Mouse (Mus musculus) erythroblast, embryonic 14.5 days (primary cell): ENCODE data around the gene Acad10. TPM values are rescaled to one million over a fixed set of nuclear protein-coding genes. Genes with fewer than 3 reads are reported as not detected.

Experiments used
- H3K27me3 ChIP-seq: 2 replicates; pipeline ENCODE4 v1.6.1; 2012; ENCODE audit warnings: inconsistent platforms; ENCODE audit not compliant: control insufficient read depth
- H3K36me3 ChIP-seq: 2 replicates; pipeline ENCODE4 v1.6.1; 2012; ENCODE audit warnings: mild to moderate bottlenecking, inconsistent platforms; ENCODE audit not compliant: control insufficient read depth
- H3K4me1 ChIP-seq: 2 replicates; pipeline ENCODE4 v1.6.1; 2012; ENCODE audit warnings: inconsistent platforms; ENCODE audit not compliant: control insufficient read depth
- H3K4me3 ChIP-seq: replicated peaks from 2 replicates; pipeline ENCODE3; 2012; ENCODE audit warnings: moderate library complexity, mild to moderate bottlenecking, inconsistent platforms
- H3K9me3 ChIP-seq: 2 replicates; pipeline ENCODE4 v1.6.1; 2012; ENCODE audit warnings: low read length, inconsistent platforms, mixed read lengths; ENCODE audit not compliant: control insufficient read depth
- GATA1 ChIP-seq: IDR thresholded peaks from 2 replicates; pipeline ENCODE4 v1.6.1; 2012; ENCODE audit warnings: low read length, inconsistent platforms, mixed read lengths
- TAL1 ChIP-seq: IDR thresholded peaks from 3 replicates; pipeline ENCODE4 v1.6.1; 2012; ENCODE audit warnings: low read length, inconsistent platforms, mixed read lengths
- polyA plus RNA-seq: library from polyadenylated mRNA; stranded (reverse); fragments of >175 nt; gene quantifications from 2 replicates; pipeline ENCODE4 v1.2.3, GENCODE M21; 2012

Acad10 gene
- polyA plus RNA-seq, 1 experiment: 0.05 TPM

DNA sequence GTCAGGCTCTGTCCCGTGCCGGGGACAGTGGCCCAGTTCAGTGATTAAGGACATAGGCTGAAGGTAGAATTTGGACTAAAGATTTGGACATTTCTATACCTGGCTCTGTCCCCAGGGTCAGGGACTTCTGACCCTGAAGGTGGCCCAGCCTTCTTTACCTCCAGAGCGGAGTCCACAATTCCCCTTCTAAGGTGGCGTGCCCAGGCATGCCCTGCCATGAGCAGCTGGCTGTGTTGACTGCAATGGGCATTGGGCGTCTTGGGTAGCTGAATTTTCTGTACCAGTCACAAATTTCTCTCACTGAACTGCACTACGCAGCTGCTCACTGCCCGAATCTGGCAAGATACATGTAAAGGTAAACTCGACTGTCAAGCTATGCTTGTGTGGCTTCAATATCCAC lies 78.4 kb downstream of the Acad10 start:
- H3K4me1 ChIP-seq: peaks cover 22% of the 10 kb centered on the region
- H3K9me3 ChIP-seq: no peaks in the 10 kb centered on the region
- H3K4me3 ChIP-seq: no peak overlapping the region
- peaks cover 30% of the 10 kb centered on the region for H3K36me3 ChIP-seq
- TF ChIP-seq GATA1 (no peak), TAL1 (no peak)
- H3K27me3 ChIP-seq: no peaks in the 10 kb centered on the region

DNA sequence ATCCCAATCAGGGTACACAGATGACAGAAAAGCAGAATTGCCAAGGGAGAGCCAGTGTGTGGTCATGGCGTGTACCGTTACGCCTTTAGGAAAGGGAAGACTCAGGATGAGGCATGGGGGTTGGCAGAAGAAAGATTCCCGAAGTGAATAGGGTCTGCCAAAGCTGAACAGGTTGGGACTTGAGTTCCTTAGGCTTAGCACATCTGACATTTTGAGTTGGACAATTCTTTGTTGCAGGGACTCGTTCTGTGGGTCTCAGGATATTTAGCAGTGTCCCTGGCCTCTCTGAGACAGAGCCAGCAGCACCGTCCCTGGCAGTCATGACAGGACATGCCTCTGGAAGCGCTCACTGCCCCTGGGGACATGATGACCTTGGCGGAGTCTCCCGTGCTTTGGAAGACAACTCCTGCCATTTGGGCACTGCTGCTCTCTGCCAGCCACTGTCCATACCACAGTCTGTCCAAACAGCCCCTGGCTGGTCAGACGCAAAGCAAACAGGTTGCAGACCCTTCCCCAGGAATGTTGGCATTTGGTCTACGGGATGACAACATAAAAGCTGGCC lies 83.3 kb downstream of the Acad10 start:
- Histone ChIP-seq H3K4me3 (no peak overlapping the region), H3K4me1 (no peaks in the 10 kb centered on the region), H3K36me3 (peaks cover 75% of the 10 kb centered on the region), H3K9me3 (no peaks in the 10 kb centered on the region), H3K27me3 (no peaks in the 10 kb centered on the region)
- TF ChIP-seq TAL1: no peak
- TF ChIP-seq GATA1: no peak

DNA sequence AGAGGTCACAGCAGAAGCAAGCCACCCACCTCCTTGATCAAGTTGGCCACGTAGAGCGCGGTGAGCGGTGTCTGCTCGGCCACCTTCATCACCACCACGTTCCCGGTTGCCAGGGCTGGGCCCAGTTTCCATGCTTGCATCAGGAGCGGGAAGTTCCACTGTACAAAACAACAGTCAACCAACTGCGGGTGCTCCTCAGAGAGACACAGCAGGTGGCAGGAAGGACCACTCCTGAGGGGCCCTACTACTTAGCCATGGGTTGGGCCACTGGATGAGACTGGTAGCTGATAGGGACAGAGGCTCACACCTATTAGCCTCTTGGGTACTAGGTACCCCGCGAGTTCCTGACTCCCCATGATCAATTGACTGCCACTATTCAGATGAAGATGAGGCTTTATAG lies 84.4 kb downstream of the Acad10 start:
- Histone ChIP-seq H3K27me3 (no peaks in the 10 kb centered on the region), H3K36me3 (peaks cover 86% of the 10 kb centered on the region), H3K9me3 (no peaks in the 10 kb centered on the region), H3K4me3 (no peak overlapping the region), H3K4me1 (no peaks in the 10 kb centered on the region)
- no peak for TF ChIP-seq GATA1
- no peak for TF ChIP-seq TAL1

DNA sequence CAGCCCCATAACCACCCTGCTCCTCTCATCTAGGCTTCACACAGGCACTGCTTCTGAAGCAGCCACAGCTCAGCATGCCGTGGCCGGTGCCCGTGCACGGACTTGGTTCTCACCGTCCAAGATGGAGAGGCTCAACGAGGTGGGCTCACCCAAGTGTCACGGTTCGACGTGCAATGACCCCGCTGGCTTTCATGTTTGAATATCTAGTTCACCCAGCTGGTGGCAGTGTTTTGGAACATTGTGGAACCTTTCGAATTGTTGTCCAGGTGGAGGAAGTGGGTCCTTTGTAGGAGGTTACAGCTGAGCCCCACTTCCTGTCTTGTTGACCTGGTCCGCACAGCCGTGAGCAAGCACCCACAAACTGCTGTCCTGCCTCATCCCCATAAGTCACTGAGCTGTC lies 86.2 kb downstream of the Acad10 start:
- TF ChIP-seq TAL1 (no peak), GATA1 (no peak)
- H3K36me3 ChIP-seq: peaks cover 84% of the 10 kb centered on the region
- no peaks in the 10 kb centered on the region for H3K4me1 ChIP-seq
- no peaks in the 10 kb centered on the region for H3K27me3 ChIP-seq
- no peaks in the 10 kb centered on the region for H3K9me3 ChIP-seq
- no peak overlapping the region for H3K4me3 ChIP-seq

Other genes starting within 250 kb of the Acad10 start
- gene Tmem116, start 208.6 kb downstream of the Acad10 start, polyA plus RNA-seq: 0.14 TPM in 1 of 2 replicates, not detected in the other
- gene Erp29, start 208.0 kb downstream of the Acad10 start, polyA plus RNA-seq: 14.1 and 15.8 TPM in 2 replicates
- gene Adam1b, start 157.1 kb downstream of the Acad10 start, polyA plus RNA-seq: 0.03 TPM in 1 of 2 replicates, not detected in the other
- gene Adam1a, start 115.0 kb downstream of the Acad10 start, polyA plus RNA-seq: 0.01 and 0.02 TPM in 2 replicates
- gene Gm42878, start 115.0 kb downstream of the Acad10 start, polyA plus RNA-seq: 0.01 TPM in 1 of 2 replicates, not detected in the other
- 7.0 and 9.2 TPM in 2 replicates for gene Mapkapk5, start 114.6 kb downstream of the Acad10 start, polyA plus RNA-seq
- 11.0 and 12.8 TPM in 2 replicates for gene Aldh2, start 66.7 kb downstream of the Acad10 start, polyA plus RNA-seq
- gene Acad12, start 41.6 kb downstream of the Acad10 start, polyA plus RNA-seq: 0.04 and 0.06 TPM in 2 replicates
- 1.1 and 1.2 TPM in 2 replicates for gene Brap, start within 50 bp of the Acad10 start, polyA plus RNA-seq
- 11.4 and 12.2 TPM in 2 replicates for gene Atxn2, start 50.8 kb upstream of the Acad10 start, polyA plus RNA-seq
- gene Sh2b3, start 177.1 kb upstream of the Acad10 start, polyA plus RNA-seq: 1.8 and 2.0 TPM in 2 replicates
- 0.16 and 0.17 TPM in 2 replicates for gene Pheta1, start 188.5 kb upstream of the Acad10 start, polyA plus RNA-seq